Mouse (Mus musculus): ENCODE results near the gene Entpd1. TPM values are rescaled to one million over a fixed set of nuclear protein-coding genes. Genes with fewer than 3 reads are reported as not detected.
"Not testable (repeated sequence)": the region's sequence is repeated elsewhere in the genome, so short reads cannot be mapped to it uniquely, and the experiment has no call there.

Entpd1 gene
- polyA plus RNA-seq, 1 experiment from 2014 or later: 11.7 TPM

DNA sequence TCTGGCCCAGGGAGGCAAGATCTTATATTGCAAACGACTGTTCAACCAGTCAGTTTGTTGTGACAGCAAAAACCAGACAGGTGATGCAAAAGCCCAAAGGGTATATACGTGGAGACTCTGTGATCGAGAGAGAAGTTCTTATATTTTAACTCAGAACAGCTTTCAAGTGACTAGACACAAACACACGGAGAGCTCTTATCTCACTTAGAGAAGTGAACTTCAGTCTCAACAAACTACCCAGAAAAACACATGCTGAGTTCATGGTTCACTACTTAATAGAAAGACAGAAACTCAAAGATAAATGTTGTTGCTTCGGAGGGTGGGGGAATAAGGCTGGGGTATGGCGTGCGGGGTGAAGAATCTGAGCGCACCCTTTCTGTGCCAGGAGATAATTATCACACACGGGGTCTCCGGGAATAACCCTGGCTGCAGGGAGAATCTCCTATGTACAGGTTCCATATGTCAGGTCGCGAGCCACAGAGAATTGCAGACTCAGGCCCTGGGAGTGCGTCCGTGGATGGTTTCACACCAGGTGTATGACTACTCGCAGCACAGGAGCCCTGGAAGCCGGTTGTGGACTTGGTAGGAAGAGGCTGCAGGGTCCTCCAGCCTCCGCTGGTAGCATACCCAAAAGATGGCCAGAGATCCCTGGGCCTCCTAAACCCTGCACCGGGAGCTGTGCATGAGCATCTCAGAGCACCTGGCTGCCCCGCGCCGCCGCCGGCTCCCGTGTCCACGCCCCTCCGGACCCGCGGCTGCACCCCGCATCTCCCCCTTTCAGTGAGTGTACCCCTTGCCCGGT lies 24.5 kb upstream of the Entpd1 start:
- ATAC-seq (replicated peaks; ENCODE audit: low FRiP score, low TSS enrichment, low read depth) (peak; percentile 61), DNase-seq (ENCODE audit: low spot score) (peak; percentile 62)
- Histone ChIP-seq H3K36me3 (ENCODE audit: control insufficient read depth, insufficient read depth, low read length) (peaks cover 17% of the 10 kb centered on the region), H3K9ac (ENCODE audit: low read length) (peak overlapping the region; percentile 66), H3K4me2 (ENCODE audit: low read length) (peak overlapping the region; percentile 65), H3K4me1 (replicated peaks; ENCODE audit: control insufficient read depth, insufficient read depth, low read length) (peaks cover 12% of the 10 kb centered on the region), H3K27ac (ENCODE audit: low read depth) (peak overlapping the region; percentile 12), H3K27me3 (replicated peaks; ENCODE audit: control insufficient read depth, insufficient read depth, low read length) (no peaks in the 10 kb centered on the region), H3K4me3 (ENCODE audit: low read depth, low read length) (peak overlapping the region; percentile 74), H3K9me3 (ENCODE audit: control insufficient read depth, low read length) (no peaks in the 10 kb centered on the region)
- WGBS: 3% methylated on average over 30 of the region's 30 CpGs

DNA sequence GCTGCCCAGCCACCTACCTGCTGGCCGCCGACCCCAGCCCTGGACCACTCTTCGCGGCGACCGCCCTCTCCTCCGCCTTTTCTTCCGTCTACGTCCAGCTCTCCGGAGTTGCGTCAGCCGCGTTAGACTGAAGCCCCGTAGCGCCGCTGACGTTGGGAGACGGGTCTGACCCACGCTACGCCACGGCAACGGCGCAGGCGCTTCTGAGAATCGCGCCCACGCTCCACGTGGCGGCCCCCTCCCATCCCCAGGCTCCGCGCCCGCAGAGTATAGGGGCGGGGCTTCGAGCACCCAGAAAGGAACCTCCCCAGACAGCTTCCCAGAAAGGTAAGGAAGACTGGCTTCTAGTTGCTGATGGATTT lies 23.9 kb upstream of the Entpd1 start, which contains the start of gene Aldh18a1:
Gene Aldh18a1 (minus strand): TSS at position 171 of the 362 bp plus-strand sequence.
- H3K27me3 ChIP-seq (replicated peaks; ENCODE audit: control insufficient read depth, insufficient read depth, low read length): no peaks in the 10 kb centered on the region
- H3K36me3 ChIP-seq (ENCODE audit: control insufficient read depth, insufficient read depth, low read length): peaks cover 11% of the 10 kb centered on the region
- H3K9me3 ChIP-seq (ENCODE audit: control insufficient read depth, low read length): no peaks in the 10 kb centered on the region
- peak; percentile 97 for DNase-seq (ENCODE audit: low spot score)
- under 1% methylated on average over 33 of the region's 34 CpGs for WGBS
- peak within 1 kb of the TSS; percentile 66 for H3K9ac ChIP-seq (ENCODE audit: low read length)
- H3K4me2 ChIP-seq (ENCODE audit: low read length): peak within 1 kb of the TSS; percentile 65
- H3K4me1 ChIP-seq (replicated peaks; ENCODE audit: control insufficient read depth, insufficient read depth, low read length): peaks cover 12% of the 10 kb centered on the region
- H3K27ac ChIP-seq (ENCODE audit: low read depth): peak within 1 kb of the TSS; percentile 60
- ATAC-seq (replicated peaks; ENCODE audit: low FRiP score, low TSS enrichment, low read depth): peak; percentile 91
- peak within 1 kb of the TSS; percentile 74 for H3K4me3 ChIP-seq (ENCODE audit: low read depth, low read length)

DNA sequence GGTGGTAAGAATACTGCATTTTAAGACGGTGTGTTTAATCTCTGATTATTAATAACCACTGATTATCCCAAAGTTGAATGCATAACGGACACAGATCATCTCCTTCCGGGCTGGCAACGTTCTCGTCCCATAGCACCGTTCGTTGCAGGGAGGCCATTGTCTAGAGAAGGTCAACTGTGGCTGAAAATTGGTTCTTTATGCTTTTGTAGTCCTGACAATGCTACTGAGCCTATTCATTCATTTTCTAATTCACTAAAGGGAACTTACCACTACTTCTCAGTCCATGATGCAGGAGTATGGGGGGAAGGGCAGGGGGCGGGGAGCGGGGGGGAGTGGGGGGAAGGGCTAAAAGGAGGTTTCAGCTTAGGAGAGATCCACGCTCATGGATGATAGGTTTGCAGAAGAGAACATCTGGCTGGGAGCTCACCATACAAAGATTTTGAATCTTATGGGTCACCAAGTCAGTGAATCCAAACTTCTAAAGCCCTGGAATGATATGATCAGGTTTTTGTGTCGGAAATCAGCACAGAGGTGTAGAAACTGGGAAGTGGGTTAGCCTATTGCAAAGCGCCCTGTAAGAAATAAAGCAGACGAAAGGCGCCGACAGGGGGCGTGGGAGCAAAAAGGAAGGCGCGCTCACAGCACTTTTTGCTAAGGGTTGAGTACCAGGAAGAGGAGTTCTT lies 23.2 kb upstream of the Entpd1 start:
- Histone ChIP-seq H3K4me2 (ENCODE audit: low read length) (peak overlapping the region; percentile 65), H3K36me3 (ENCODE audit: control insufficient read depth, insufficient read depth, low read length) (peaks cover 4% of the 10 kb centered on the region), H3K4me1 (replicated peaks; ENCODE audit: control insufficient read depth, insufficient read depth, low read length) (peaks cover 12% of the 10 kb centered on the region), H3K9ac (ENCODE audit: low read length) (peak overlapping the region; percentile 37), H3K27ac (ENCODE audit: low read depth) (peak overlapping the region; percentile 60), H3K27me3 (replicated peaks; ENCODE audit: control insufficient read depth, insufficient read depth, low read length) (no peaks in the 10 kb centered on the region), H3K9me3 (ENCODE audit: control insufficient read depth, low read length) (no peaks in the 10 kb centered on the region), H3K4me3 (ENCODE audit: low read depth, low read length) (peak overlapping the region; percentile 74)
- ATAC-seq (replicated peaks; ENCODE audit: low FRiP score, low TSS enrichment, low read depth) (peak; percentile 57; the same call in 1 of the 2 replicates), DNase-seq (ENCODE audit: low spot score) (peak; percentile 96)
- WGBS: under 1% methylated on average over 18 of the region's 18 CpGs

DNA sequence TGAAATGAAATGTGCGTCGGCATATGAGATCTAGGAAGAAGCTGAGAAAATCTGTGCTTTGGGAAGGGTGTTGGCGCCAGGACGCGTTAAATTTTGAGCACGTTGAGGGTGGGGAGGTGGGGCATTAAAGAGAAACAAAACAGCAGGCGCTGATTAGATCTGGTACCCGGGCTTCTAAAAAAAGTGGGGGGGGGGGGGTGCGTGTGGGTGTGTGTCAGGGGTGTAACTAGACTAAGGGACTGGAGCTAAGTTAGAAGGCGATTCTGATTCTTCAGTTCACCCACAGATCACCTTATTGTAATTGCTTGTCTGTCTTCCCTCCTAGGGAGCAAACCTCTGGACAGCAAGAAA lies 22.7 kb upstream of the Entpd1 start:
- no peaks in the 10 kb centered on the region for H3K9me3 ChIP-seq (ENCODE audit: control insufficient read depth, low read length)
- H3K36me3 ChIP-seq (ENCODE audit: control insufficient read depth, insufficient read depth, low read length): no peaks in the 10 kb centered on the region
- under 1% methylated on average over 10 of the region's 10 CpGs for WGBS
- ATAC-seq (replicated peaks; ENCODE audit: low FRiP score, low TSS enrichment, low read depth) (no peak), DNase-seq (ENCODE audit: low spot score) (no peak)
- peak overlapping the region; percentile 74 for H3K4me3 ChIP-seq (ENCODE audit: low read depth, low read length)
- H3K4me2 ChIP-seq (ENCODE audit: low read length): peak overlapping the region; percentile 65
- peak overlapping the region; percentile 37 for H3K9ac ChIP-seq (ENCODE audit: low read length)
- H3K27me3 ChIP-seq (replicated peaks; ENCODE audit: control insufficient read depth, insufficient read depth, low read length): no peaks in the 10 kb centered on the region
- peaks cover 12% of the 10 kb centered on the region for H3K4me1 ChIP-seq (replicated peaks; ENCODE audit: control insufficient read depth, insufficient read depth, low read length)
- H3K27ac ChIP-seq (ENCODE audit: low read depth): peak overlapping the region; percentile 60

DNA sequence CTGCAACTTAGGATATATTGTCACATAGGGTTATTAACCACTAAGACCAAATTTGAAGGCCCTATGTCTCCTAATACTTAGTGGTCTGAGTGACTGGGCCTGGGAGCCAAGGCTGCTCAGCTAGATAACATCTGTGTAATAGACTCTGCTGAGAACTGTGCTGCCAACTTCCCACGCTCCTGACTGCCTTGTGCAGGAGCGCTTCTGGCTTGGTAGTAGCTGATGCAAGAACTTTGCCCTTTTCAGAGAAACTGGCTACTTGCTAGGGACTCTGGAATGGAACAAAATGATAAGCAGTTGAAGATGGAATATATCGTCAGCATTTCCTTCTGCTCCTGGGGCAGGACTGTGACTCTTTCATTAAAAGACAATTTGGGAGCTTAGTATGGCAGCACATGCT lies 16.9 kb upstream of the Entpd1 start:
- H3K4me2 ChIP-seq (ENCODE audit: low read length): no peak overlapping the region
- 87% methylated on average over 3 of the region's 3 CpGs for WGBS
- H3K9me3 ChIP-seq (ENCODE audit: control insufficient read depth, low read length): no peaks in the 10 kb centered on the region
- H3K36me3 ChIP-seq (ENCODE audit: control insufficient read depth, insufficient read depth, low read length): peaks cover 7% of the 10 kb centered on the region; the same call in 1 of the 2 replicates
- no peak overlapping the region for H3K27ac ChIP-seq (ENCODE audit: low read depth)
- no peak overlapping the region for H3K4me3 ChIP-seq (ENCODE audit: low read depth, low read length)
- ATAC-seq (replicated peaks; ENCODE audit: low FRiP score, low TSS enrichment, low read depth) (no peak), DNase-seq (ENCODE audit: low spot score) (no peak)
- H3K9ac ChIP-seq (ENCODE audit: low read length): no peak overlapping the region
- no peaks in the 10 kb centered on the region for H3K27me3 ChIP-seq (replicated peaks; ENCODE audit: control insufficient read depth, insufficient read depth, low read length)
- H3K4me1 ChIP-seq (replicated peaks; ENCODE audit: control insufficient read depth, insufficient read depth, low read length): no peaks in the 10 kb centered on the region

DNA sequence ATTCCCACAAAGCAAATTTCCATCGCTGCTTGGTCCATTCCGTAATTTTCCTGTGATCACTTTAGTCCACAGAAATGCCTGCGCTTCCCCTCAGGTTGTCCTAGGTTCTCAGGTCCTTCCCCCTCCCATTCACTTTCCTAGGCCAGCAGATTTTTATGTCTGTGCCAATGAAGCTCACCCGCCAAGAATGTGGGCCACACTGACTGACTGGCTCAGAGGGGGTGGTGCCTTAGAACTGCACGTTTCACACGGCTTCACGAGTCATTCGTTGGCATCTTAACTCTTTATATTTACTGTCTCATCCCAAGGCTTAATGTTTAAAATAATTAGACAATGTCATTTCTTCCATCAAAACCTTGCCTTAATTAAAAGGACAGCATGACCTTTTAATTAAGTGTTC lies 16.3 kb upstream of the Entpd1 start:
- no peak overlapping the region for H3K4me2 ChIP-seq (ENCODE audit: low read length)
- peaks cover 7% of the 10 kb centered on the region; the same call in 1 of the 2 replicates for H3K36me3 ChIP-seq (ENCODE audit: control insufficient read depth, insufficient read depth, low read length)
- no peaks in the 10 kb centered on the region for H3K9me3 ChIP-seq (ENCODE audit: control insufficient read depth, low read length)
- H3K27ac ChIP-seq (ENCODE audit: low read depth): no peak overlapping the region
- H3K27me3 ChIP-seq (replicated peaks; ENCODE audit: control insufficient read depth, insufficient read depth, low read length): no peaks in the 10 kb centered on the region
- no peaks in the 10 kb centered on the region for H3K4me1 ChIP-seq (replicated peaks; ENCODE audit: control insufficient read depth, insufficient read depth, low read length)
- H3K4me3 ChIP-seq (ENCODE audit: low read depth, low read length): no peak overlapping the region
- no peak for ATAC-seq (replicated peaks; ENCODE audit: low FRiP score, low TSS enrichment, low read depth)
- 82% methylated on average over 8 of the region's 8 CpGs for WGBS
- H3K9ac ChIP-seq (ENCODE audit: low read length): no peak overlapping the region
- DNase-seq (ENCODE audit: low spot score): no peak

DNA sequence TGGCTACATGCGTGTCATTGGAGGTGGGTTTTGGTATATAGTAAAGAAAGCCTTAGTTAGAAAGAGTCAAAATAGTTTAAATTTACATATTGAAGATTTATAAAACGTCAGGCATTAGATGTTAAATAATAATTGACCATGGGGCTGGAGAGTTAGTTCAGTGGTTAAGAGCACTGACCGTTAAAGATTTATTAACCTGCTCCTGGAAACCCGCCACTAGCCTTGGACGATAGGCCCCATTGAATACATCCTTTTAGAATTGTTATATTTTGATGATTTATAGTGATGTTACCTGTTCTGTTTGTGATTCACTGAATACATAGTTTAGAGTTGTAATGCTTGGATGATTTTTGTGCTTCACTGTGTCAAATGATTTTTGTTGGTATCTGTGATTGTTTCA lies 11.3 kb upstream of the Entpd1 start:
- DNase-seq (ENCODE audit: low spot score); H3K27ac ChIP-seq (ENCODE audit: low read depth); H3K9ac ChIP-seq (ENCODE audit: low read length); H3K4me3 ChIP-seq (ENCODE audit: low read depth, low read length); H3K4me1 ChIP-seq (replicated peaks; ENCODE audit: control insufficient read depth, insufficient read depth, low read length); H3K9me3 ChIP-seq (ENCODE audit: control insufficient read depth, low read length); ATAC-seq (replicated peaks; ENCODE audit: low FRiP score, low TSS enrichment, low read depth); H3K4me2 ChIP-seq (ENCODE audit: low read length); H3K27me3 ChIP-seq (replicated peaks; ENCODE audit: control insufficient read depth, insufficient read depth, low read length): not testable (repeated sequence)
- H3K36me3 ChIP-seq (ENCODE audit: control insufficient read depth, insufficient read depth, low read length): peaks cover 25% of the 10 kb centered on the region
- 89% methylated on average over 5 of the region's 5 CpGs for WGBS

GRCm38 (mm10) chr19:40601870-40602269 lies 10.3 kb upstream of the Entpd1 start:
- no peak for ATAC-seq (replicated peaks; ENCODE audit: low FRiP score, low TSS enrichment, low read depth)
- Histone ChIP-seq H3K27ac (ENCODE audit: low read depth) (no peak overlapping the region), H3K4me1 (replicated peaks; ENCODE audit: control insufficient read depth, insufficient read depth, low read length) (no peaks in the 10 kb centered on the region), H3K4me3 (ENCODE audit: low read depth, low read length) (no peak overlapping the region), H3K4me2 (ENCODE audit: low read length) (no peak overlapping the region), H3K36me3 (ENCODE audit: control insufficient read depth, insufficient read depth, low read length) (peaks cover 28% of the 10 kb centered on the region), H3K9ac (ENCODE audit: low read length) (no peak overlapping the region), H3K9me3 (ENCODE audit: control insufficient read depth, low read length) (no peaks in the 10 kb centered on the region), H3K27me3 (replicated peaks; ENCODE audit: control insufficient read depth, insufficient read depth, low read length) (no peaks in the 10 kb centered on the region)
- WGBS: 86% methylated on average over 3 of the region's 3 CpGs
- no peak for DNase-seq (ENCODE audit: low spot score)
